Mouse (Mus musculus) frontal cortex, postnatal 36 days (tissue): ENCODE measurements around the gene Cadm1.

ENCODE experiments used
- DNase-seq, 2 experiments: peaks; one replicate each; pipeline ENCODE4 v3.0.0; 2022; ENCODE audit warnings: low spot score in 2 of 2

The Cadm1 gene

GRCm38 (mm10) chr9:47866001-47866400 is 336.0 kb downstream of the Cadm1 start:
- no peak for DNase-seq

- DNase-seq, result no peak
These were observed 337.5 kb downstream of the Cadm1 start for GRCm38 (mm10) chr9:47867474-47867873.

- DNase-seq, result no peak
These were observed 339.7 kb downstream of the Cadm1 start for GRCm38 (mm10) chr9:47869661-47870060.

GRCm38 (mm10) chr9:47876557-47877206 is 346.7 kb downstream of the Cadm1 start:
- no peak for DNase-seq

GRCm38 (mm10) chr9:47880171-47880570 is 350.2 kb downstream of the Cadm1 start:
- no peak for DNase-seq

- DNase-seq, result no peak
These were observed 352.4 kb downstream of the Cadm1 start for GRCm38 (mm10) chr9:47882372-47882771.

- DNase-seq, result no peak
These were observed 361.7 kb downstream of the Cadm1 start for GRCm38 (mm10) chr9:47891721-47892120.

GRCm38 (mm10) chr9:47892995-47893394 is 363.0 kb downstream of the Cadm1 start:
- DNase-seq, result no peak

- DNase-seq, result no peak
These were observed 364.1 kb downstream of the Cadm1 start for GRCm38 (mm10) chr9:47894096-47894495.

- no peak for DNase-seq
These were observed 364.7 kb downstream of the Cadm1 start for GRCm38 (mm10) chr9:47894661-47895060.

GRCm38 (mm10) chr9:47895121-47895520 is 365.1 kb downstream of the Cadm1 start:
- DNase-seq, result no peak

- DNase-seq, result no peak
These were observed 370.8 kb downstream of the Cadm1 start for GRCm38 (mm10) chr9:47900734-47901133.

- peak in 1 of 2 experiments; percentile 20 for DNase-seq
These were observed 373.7 kb downstream of the Cadm1 start for GRCm38 (mm10) chr9:47903661-47904060.

GRCm38 (mm10) chr9:47904339-47904922 is 374.5 kb downstream of the Cadm1 start:
- no peak for DNase-seq

- DNase-seq, result no peak
These were observed 376.5 kb downstream of the Cadm1 start for GRCm38 (mm10) chr9:47906521-47906920.
